Mouse (Mus musculus) liver, embryonic 14.5 days (tissue): Measurements from ENCODE around the gene Nutm1. TPM values are rescaled to one million over a fixed set of nuclear protein-coding genes. Genes with fewer than 3 reads are reported as not detected.

ENCODE experiments used
- ATAC-seq: fragments of 200-750 bp; cut with Nextera tagmentation; 2 replicates; pipeline ENCODE4 v1.8.0; 2017; ENCODE audit warnings: moderate number of reproducible peaks, mild to moderate bottlenecking, moderate library complexity; ENCODE audit not compliant: insufficient read depth
- DNase-seq, 3 experiments: peaks; one replicate each; pipeline ENCODE4 v3.0.0-alpha.2; 2012 to 2013; ENCODE audit warnings: low read depth in 3 of 3, low spot score in 3 of 3
- H3K27ac ChIP-seq: fragments of 300-500 bp; sonication (generic); 2 replicates; pipeline ENCODE4 v1.5.1; 2014; ENCODE audit warnings: moderate library complexity, mild to moderate bottlenecking, control low read depth, inconsistent platforms
- H3K27me3 ChIP-seq: fragments of 300-500 bp; sonication (generic); 2 replicates; pipeline ENCODE4 v1.6.1; 2014; ENCODE audit warnings: mild to moderate bottlenecking, low read length, moderate library complexity; ENCODE audit not compliant: control insufficient read depth, insufficient read depth
- H3K36me3 ChIP-seq: fragments of 300-500 bp; sonication (generic); replicated peaks from 2 replicates; pipeline ENCODE4 v1.6.1; 2014; ENCODE audit warnings: low read depth; ENCODE audit not compliant: control insufficient read depth, insufficient read depth
- H3K4me1 ChIP-seq, 2 experiments: fragments of 200-500 bp in 1 of 2; fragments of 300-500 bp in 1 of 2; sonication (generic) in 1 of 2; replicated peaks; 2 replicates each; pipeline ENCODE4 v1.6.1; 2012 to 2014; ENCODE audit warnings: antibody characterized with exemption in 1 of 2, inconsistent platforms in 1 of 2, low read length in 1 of 2; ENCODE audit not compliant: control insufficient read depth in 2 of 2, insufficient read depth in 2 of 2
- H3K4me2 ChIP-seq: fragments of 300-500 bp; sonication (generic); 2 replicates; pipeline ENCODE4 v1.6.1; 2014; ENCODE audit warnings: low read depth, mild to moderate bottlenecking, control low read depth, moderate library complexity
- H3K4me3 ChIP-seq, 2 experiments: fragments of 200-500 bp in 1 of 2; fragments of 300-500 bp in 1 of 2; sonication (generic) in 1 of 2; 2 replicates each; pipeline ENCODE4 v1.5.1; 2012 to 2014; ENCODE audit warnings: low read depth in 2 of 2, low read length in 2 of 2, mild to moderate bottlenecking in 2 of 2, control low read depth in 1 of 2, inconsistent platforms in 1 of 2, moderate library complexity in 1 of 2; ENCODE audit not compliant: insufficient read depth in 1 of 2
- H3K9ac ChIP-seq: fragments of 300-500 bp; sonication (generic); replicated peaks from 2 replicates; pipeline ENCODE4 v1.6.1; 2014; ENCODE audit warnings: mild to moderate bottlenecking, control low read depth, moderate library complexity
- H3K9me3 ChIP-seq: fragments of 300-500 bp; sonication (generic); 2 replicates; pipeline ENCODE4 v1.6.1; 2016; ENCODE audit warnings: low read length, mixed read lengths; ENCODE audit not compliant: control insufficient read depth
- CTCF ChIP-seq: IDR thresholded peaks from 2 replicates; pipeline ENCODE4 v1.5.1; 2016; ENCODE audit warnings: antibody characterized with exemption, low read depth, control low read depth
- EP300 ChIP-seq: IDR thresholded peaks from 2 replicates; pipeline ENCODE4 v1.6.1; 2016; ENCODE audit warnings: antibody characterized with exemption, low read depth
- WGBS: fragments of 180-500 bp; shearing (Covaris S2); extraction: QIAGEN DNeasy Blood & Tissue Kit; methylation state at CpG from one replicate; pipeline ENCODE4 v1.1.7; 2014; ENCODE audit not compliant: insufficient replicate concordance; 5-methylcytosine and 5-hydroxymethylcytosine counted together
- polyA plus RNA-seq, 2 experiments: library from polyadenylated mRNA; depleted of rRNA in 1 of 2; stranded (reverse) in 1 of 2; unstranded in 1 of 2; fragments of >200 nt; fragmentation: Nextera tagmentation in 1 of 2; extraction: Ambion mirVana in 1 of 2; gene quantifications; 2 replicates each; pipeline versions ENCODE4 v1.2.1 to v1.2.3; 2012 to 2014

The Nutm1 gene
- polyA plus RNA-seq, 2 experiments: not detected

- Histone ChIP-seq H3K27ac (no peak overlapping the region), H3K9ac (no peak overlapping the region), H3K36me3 (no peaks in the 10 kb centered on the region), H3K9me3 (no peaks in the 10 kb centered on the region), H3K27me3 (no peaks in the 10 kb centered on the region), H3K4me2 (no peak overlapping the region), H3K4me3 (no peak overlapping the region), H3K4me1 (no peaks in the 10 kb centered on the region)
- ATAC-seq (no peak), DNase-seq (no peak)
- 42% methylated on average over 10 of the region's 10 CpGs for WGBS
- no peak for TF ChIP-seq CTCF
Observed at GRCm38 (mm10) chr2:112247323-112247722, 11.8 kb downstream of the Nutm1 start.

- no peak for ATAC-seq
- WGBS: 76% methylated on average over 6 of the region's 6 CpGs
Observed at GRCm38 (mm10) chr2:112246193-112246592, 12.9 kb downstream of the Nutm1 start.

GRCm38 (mm10) chr2:112245307-112245706, 13.8 kb downstream of the Nutm1 start:
- H3K4me1 ChIP-seq: no peaks in the 10 kb centered on the region
- H3K4me2 ChIP-seq: no peak overlapping the region
- no peak for ATAC-seq
- WGBS: 67% methylated on average over 5 of the region's 5 CpGs
- no peaks in the 10 kb centered on the region for H3K27me3 ChIP-seq
- H3K36me3 ChIP-seq: no peaks in the 10 kb centered on the region
- no peaks in the 10 kb centered on the region for H3K9me3 ChIP-seq
- no peak overlapping the region for H3K9ac ChIP-seq
- no peak for DNase-seq
- no peak overlapping the region for H3K4me3 ChIP-seq
- TF ChIP-seq EP300 (no peak), CTCF (no peak)
- no peak overlapping the region for H3K27ac ChIP-seq

More at GRCm38 (mm10) chr2:112246193-112246592, 12.9 kb downstream of the Nutm1 start:
- Histone ChIP-seq H3K27me3 (no peaks in the 10 kb centered on the region), H3K36me3 (no peaks in the 10 kb centered on the region), H3K4me2 (no peak overlapping the region), H3K27ac (no peak overlapping the region), H3K9me3 (no peaks in the 10 kb centered on the region), H3K4me3 (no peak overlapping the region), H3K9ac (no peak overlapping the region), H3K4me1 (no peaks in the 10 kb centered on the region)
- DNase-seq: no peak
- TF ChIP-seq CTCF (no peak), EP300 (no peak)

- no peak overlapping the region for H3K27ac ChIP-seq
- H3K9me3 ChIP-seq: no peaks in the 10 kb centered on the region
- 76% methylated on average over 14 of the region's 14 CpGs for WGBS
- DNase-seq (no peak), ATAC-seq (no peak)
- H3K27me3 ChIP-seq: no peaks in the 10 kb centered on the region; the same call in 1 of the 2 replicates
- no peaks in the 10 kb centered on the region for H3K36me3 ChIP-seq
- H3K4me1 ChIP-seq: peaks cover 0 to 3% of the 10 kb centered on the region in 2 experiments; a peak in 1 of 4 replicates
- H3K9ac ChIP-seq: no peak overlapping the region
- H3K4me2 ChIP-seq: no peak overlapping the region
- H3K4me3 ChIP-seq: no peak overlapping the region
- no peak for TF ChIP-seq EP300
- TF ChIP-seq CTCF: no peak
Observed at GRCm38 (mm10) chr2:112241787-112242186, 17.3 kb downstream of the Nutm1 start.

- ATAC-seq: peak; percentile 14; the same call in 1 of the 2 replicates
- Histone ChIP-seq H3K4me1 (peaks cover 0 to 3% of the 10 kb centered on the region in 2 experiments; a peak in 1 of 4 replicates), H3K4me3 (peak overlapping the region; percentile 61 to 78), H3K27me3 (no peaks in the 10 kb centered on the region; the same call in 1 of the 2 replicates), H3K36me3 (no peaks in the 10 kb centered on the region), H3K9ac (peak overlapping the region; percentile 5; the same call in 1 of the 2 replicates), H3K27ac (no peak overlapping the region), H3K4me2 (peak overlapping the region; percentile 71), H3K9me3 (no peaks in the 10 kb centered on the region)
- WGBS: under 1% methylated on average over 25 of the region's 28 CpGs
- TF ChIP-seq EP300: no peak
- no peak for TF ChIP-seq CTCF
- no peak for DNase-seq
Observed at GRCm38 (mm10) chr2:112239935-112240721, 19.0 kb downstream of the Nutm1 start.
